Mouse (Mus musculus): ENCODE results near the gene Fras1.

Fras1 gene

DNA sequence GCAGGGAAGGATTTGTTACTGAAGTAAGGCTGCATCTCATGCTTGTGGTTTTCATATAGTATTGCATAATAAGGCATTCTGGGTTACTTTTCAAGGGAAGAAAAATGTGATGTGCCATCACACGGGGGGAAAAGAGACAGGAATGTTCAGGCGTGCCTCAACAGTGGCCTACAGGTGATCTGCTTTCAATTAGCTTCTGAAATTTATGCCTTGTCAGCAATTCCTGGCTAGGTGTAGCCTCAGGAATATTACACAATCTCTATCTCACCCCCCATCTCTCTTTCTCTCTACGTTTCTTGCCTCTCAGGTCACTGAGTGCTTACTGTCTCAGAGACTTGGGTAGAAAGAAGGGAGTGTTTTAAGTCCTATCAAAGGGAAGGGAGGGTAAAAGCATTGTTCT, 204.9 kb downstream of the Fras1 start:
- no peak for DNase-seq (ENCODE audit: low spot score in 2 of 2)

- no peak for DNase-seq (ENCODE audit: low spot score in 2 of 2)
Observed at GRCm38 (mm10) chr5:96579938-96580337, 206.2 kb downstream of the Fras1 start.

GRCm38 (mm10) chr5:96584730-96585129, 211.0 kb downstream of the Fras1 start:
- peak in 1 of 2 experiments; percentile 18 for DNase-seq (ENCODE audit: low spot score in 2 of 2)

DNA sequence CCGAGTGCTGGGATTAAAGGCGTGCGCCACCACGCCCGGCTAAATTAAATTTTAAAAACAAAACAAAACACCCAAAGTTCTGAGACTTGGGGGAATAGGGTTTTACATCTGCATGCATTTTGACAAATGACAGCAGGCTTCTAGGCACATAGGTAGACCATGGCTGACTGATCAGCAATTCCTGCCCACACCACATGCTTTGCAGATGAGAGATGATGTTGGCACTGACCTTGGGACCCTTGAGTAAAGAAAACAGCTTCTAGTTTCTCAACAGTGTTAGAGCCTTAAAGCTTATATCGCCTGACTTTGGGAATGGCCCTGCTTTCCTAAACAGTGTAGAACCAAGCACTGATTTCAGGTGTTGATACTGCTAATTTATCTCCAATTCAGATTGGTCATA, 216.9 kb downstream of the Fras1 start:
- DNase-seq (ENCODE audit: low spot score in 2 of 2): no peak

DNA sequence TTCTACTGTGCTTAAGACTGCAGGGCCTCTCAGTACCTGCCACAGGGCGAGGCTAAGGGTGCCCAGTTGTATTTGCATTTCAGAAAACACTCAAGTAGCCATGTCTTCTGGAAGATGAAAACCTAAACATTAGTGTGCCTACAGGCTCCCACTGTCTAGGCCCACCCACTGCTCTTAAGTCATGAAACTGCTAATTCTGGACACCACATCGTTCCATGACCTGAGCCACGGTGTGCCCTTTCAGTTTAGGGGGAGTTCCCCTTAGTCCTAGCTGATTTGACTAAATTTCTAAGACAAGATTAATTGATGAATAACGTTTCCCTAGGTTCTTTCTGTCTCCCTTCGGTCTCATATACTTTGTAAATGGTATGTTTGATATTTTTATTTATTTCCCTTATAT, 222.0 kb downstream of the Fras1 start:
- DNase-seq (ENCODE audit: low spot score in 2 of 2): no peak

- no peak for DNase-seq (ENCODE audit: low spot score in 2 of 2)
Observed at GRCm38 (mm10) chr5:96603974-96604769, 230.4 kb downstream of the Fras1 start.

DNA sequence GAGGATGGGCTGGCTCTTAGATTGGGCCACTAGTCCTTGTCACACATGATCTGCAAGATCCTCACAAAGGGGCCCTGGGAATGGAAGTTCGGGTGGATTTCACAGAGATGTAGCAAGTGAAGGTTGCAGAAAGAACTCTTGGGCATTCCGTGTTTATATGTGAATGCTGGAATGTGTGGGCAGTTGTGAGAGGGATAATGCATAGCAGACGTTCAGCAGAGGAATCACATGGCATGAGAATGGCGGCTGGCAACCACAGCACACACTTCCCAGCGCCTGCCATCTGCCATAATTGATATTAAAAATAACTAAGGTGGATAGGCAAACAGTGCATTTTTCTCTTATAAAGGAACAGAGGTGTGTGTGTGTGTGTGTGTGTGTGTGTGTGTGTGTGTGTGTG, 234.3 kb downstream of the Fras1 start:
- no peak for DNase-seq (ENCODE audit: low spot score in 2 of 2)

- DNase-seq (ENCODE audit: low spot score in 2 of 2): no peak
Observed at GRCm38 (mm10) chr5:96608581-96609280, 235.0 kb downstream of the Fras1 start.

DNA sequence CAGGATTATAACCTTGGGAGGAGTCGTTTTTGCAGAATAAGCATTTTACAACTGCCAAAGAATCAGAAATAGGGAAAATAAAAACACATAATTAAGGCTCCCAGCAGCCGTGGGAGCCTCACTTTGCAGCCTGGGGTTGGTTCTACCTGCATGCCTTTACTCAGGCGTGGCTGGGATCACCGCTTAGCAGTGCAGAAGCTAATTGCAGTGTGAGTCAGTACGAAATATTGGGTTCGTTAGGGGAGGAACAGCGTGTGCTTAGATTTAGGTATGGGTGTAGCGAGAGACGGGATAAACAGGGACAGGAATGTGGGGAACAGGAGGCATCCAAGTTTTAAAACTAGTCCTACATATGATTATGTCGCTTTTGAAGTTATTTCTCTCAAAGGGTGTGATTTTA, 238.3 kb downstream of the Fras1 start:
- DNase-seq (ENCODE audit: low spot score in 2 of 2): no peak

DNA sequence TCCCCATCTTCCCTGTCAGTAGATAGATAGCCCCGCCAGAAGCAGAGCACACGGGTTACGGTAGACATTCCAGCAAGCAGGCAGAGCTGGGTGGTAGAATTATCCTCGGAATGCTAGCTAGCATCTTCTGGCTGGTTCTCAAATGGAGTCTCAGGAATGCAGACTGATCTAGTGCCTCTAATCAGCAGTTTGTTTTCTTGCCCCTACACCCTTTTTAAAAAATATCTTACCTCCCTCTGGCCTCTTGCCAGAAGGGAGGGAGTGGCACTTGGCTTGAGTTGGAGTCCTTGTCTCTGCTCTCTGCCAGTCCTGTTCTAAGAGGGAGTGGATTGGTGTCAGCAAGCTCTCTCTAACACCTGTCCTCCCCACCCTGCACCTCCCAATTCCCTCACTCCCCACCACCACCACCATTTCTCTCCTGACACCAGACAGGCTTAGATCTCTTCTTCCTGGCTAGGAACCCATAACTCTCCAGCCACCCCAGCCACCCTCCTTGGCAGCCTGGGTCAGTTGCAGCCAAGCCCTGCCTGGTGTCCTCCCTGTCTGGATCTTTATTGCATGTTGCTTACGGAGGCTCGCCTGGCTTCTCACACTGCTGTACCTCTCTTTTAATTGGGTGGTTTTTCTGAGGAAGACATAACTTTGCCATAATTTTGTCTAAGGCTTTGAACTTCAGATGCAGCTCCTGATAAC, 243.3 kb downstream of the Fras1 start:
- DNase-seq (ENCODE audit: low spot score in 2 of 2): no peak

- no peak for DNase-seq (ENCODE audit: low spot score in 2 of 2)
Observed at GRCm38 (mm10) chr5:96618008-96618407, 244.3 kb downstream of the Fras1 start.

DNA sequence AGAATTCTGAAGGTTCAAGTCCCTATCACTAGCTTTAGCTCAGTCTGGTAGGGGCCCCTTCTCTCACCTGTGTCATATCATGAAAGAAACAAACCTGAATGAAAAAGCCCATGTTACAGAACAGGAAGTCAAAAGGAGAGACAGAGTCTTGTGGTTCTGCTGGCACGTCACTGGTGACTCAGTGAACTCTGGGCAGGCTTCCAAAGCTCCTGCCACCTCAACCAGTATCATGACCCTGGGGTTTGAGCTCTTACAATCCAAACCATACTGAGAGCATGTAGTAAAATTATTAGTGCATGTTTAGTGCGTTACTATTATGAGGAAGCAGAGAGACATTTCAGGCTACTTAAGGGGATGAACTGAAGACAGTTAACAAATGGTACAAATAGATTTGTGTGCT, 246.5 kb downstream of the Fras1 start:
- DNase-seq (ENCODE audit: low spot score in 2 of 2): no peak

DNA sequence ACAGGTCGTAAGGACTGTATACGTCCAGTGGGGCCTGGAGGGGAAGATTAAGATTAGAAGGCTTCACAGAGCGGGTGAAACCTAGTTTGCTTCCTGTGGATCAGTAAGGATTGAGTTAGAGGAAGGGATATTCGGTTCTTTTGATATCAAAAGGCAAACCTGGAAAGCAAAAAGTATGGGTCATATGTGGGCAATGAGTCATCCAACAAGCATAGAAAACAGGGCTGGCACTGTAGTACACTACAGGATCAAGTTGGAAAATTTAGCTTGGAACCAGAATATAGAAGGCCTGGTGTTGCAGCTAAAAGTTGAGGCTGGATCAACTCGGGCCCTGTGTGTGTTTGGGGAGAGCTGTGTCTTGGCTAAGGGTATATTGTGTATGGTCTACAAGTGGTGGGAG, 246.9 kb downstream of the Fras1 start:
- no peak for DNase-seq (ENCODE audit: low spot score in 2 of 2)

GRCm38 (mm10) chr5:96622604-96623352, 249.0 kb downstream of the Fras1 start:
- no peak for DNase-seq (ENCODE audit: low spot score in 2 of 2)

DNA sequence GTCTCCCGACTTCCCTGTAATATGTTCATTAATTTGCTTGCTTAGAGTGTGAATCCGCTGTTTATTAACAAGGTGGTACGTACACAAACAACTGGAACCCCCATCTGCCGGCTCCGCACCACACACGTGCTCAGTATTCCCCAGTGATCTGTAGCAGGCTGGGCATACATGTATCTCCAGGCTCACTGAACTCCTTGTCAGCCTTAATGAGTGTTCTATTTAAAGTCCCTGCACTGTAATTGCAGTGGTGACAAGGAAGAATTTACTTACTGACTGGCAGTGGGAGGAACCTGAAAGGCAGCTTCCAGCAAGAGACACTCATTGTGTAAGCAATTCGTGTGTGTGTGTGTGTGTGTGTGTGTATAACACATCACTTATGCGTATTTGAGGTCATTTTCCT, 256.1 kb downstream of the Fras1 start:
- DNase-seq (ENCODE audit: low spot score in 2 of 2): no peak

GRCm38 (mm10) chr5:96635146-96635862, 261.5 kb downstream of the Fras1 start:
- DNase-seq (ENCODE audit: low spot score in 2 of 2): no peak

DNA sequence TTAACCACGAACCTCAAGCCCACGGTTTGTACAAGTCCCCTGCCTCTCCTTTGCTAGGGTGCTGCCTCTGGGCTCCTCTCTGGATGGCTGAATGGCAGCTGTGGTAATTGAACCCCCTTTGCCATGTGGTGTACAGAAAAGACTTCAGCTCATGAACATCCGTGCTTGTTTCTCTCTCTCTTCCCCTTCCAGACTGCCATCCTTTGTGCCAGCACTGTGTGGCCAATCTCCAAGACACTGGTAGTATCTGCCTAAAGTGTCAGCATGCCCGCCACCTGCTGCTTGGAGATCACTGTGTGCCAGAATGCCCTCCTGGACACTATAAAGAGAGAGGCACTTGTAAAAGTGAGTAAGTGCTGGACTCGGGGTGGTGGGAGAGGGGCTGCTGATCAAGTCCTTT, 262.1 kb downstream of the Fras1 start:
- DNase-seq (ENCODE audit: low spot score in 2 of 2): no peak

- DNase-seq (ENCODE audit: low spot score in 2 of 2): no peak
Observed at GRCm38 (mm10) chr5:96639213-96639910, 265.6 kb downstream of the Fras1 start.

- no peak for DNase-seq (ENCODE audit: low spot score in 2 of 2)
Observed at GRCm38 (mm10) chr5:96641297-96641696, 267.5 kb downstream of the Fras1 start.

GRCm38 (mm10) chr5:96675676-96676075, 301.9 kb downstream of the Fras1 start:
- no peak for DNase-seq (ENCODE audit: low spot score in 2 of 2)

- DNase-seq (ENCODE audit: low spot score in 2 of 2): no peak
Observed at GRCm38 (mm10) chr5:96677498-96677897, 303.7 kb downstream of the Fras1 start.

Data from frontal cortex, postnatal 25 days (tissue).